Mouse (Mus musculus) liver, embryonic 12.5 days (tissue): ENCODE data around the gene Fahd1. TPM values are rescaled to one million over a fixed set of nuclear protein-coding genes. Genes with fewer than 3 reads are reported as not detected.

Experiments
- ATAC-seq: fragments of 200-750 bp; cut with Nextera tagmentation; 2 replicates; pipeline ENCODE4 v1.8.0; 2017; ENCODE audit warnings: moderate number of reproducible peaks, mild to moderate bottlenecking, moderate library complexity
- H3K27ac ChIP-seq: fragments of 300-500 bp; sonication (generic); 2 replicates; pipeline ENCODE4 v1.5.1; 2016; ENCODE audit warnings: mild to moderate bottlenecking
- H3K27me3 ChIP-seq: fragments of 300-500 bp; sonication (generic); replicated peaks from 2 replicates; pipeline ENCODE4 v1.6.1; 2016; ENCODE audit warnings: mild to moderate bottlenecking, moderate library complexity
- H3K36me3 ChIP-seq: fragments of 300-500 bp; sonication (generic); 2 replicates; pipeline ENCODE4 v1.6.1; 2016; ENCODE audit warnings: mild to moderate bottlenecking, moderate library complexity
- H3K4me1 ChIP-seq: fragments of 300-500 bp; sonication (generic); 2 replicates; pipeline ENCODE4 v1.6.1; 2016
- H3K4me2 ChIP-seq: fragments of 300-500 bp; sonication (generic); 2 replicates; pipeline ENCODE4 v1.6.1; 2016; ENCODE audit warnings: mild to moderate bottlenecking, moderate library complexity
- H3K4me3 ChIP-seq: fragments of 300-500 bp; sonication (generic); 2 replicates; pipeline ENCODE4 v1.5.1; 2016; ENCODE audit warnings: mild to moderate bottlenecking, moderate library complexity
- H3K9ac ChIP-seq: fragments of 300-500 bp; sonication (generic); 2 replicates; pipeline ENCODE4 v1.6.1; 2016; ENCODE audit warnings: mild to moderate bottlenecking, moderate library complexity
- H3K9me3 ChIP-seq: fragments of 300-500 bp; sonication (generic); replicated peaks from 2 replicates; pipeline ENCODE4 v1.6.1; 2016; ENCODE audit warnings: mild to moderate bottlenecking, moderate library complexity
- WGBS: fragments of 180-500 bp; shearing (Covaris S2); methylation state at CpG from one replicate; pipeline ENCODE4 v1.1.7; 2016; ENCODE audit not compliant: insufficient replicate concordance; 5-methylcytosine and 5-hydroxymethylcytosine counted together
- polyA plus RNA-seq: library from polyadenylated mRNA; unstranded; fragments of >200 nt; fragmentation: Nextera tagmentation; extraction: Ambion mirVana; gene quantifications from 2 replicates; pipeline ENCODE4 v1.2.1, GENCODE M21; 2016

Fahd1 gene
- polyA plus RNA-seq, result 34.2 and 34.6 TPM in 2 replicates

DNA sequence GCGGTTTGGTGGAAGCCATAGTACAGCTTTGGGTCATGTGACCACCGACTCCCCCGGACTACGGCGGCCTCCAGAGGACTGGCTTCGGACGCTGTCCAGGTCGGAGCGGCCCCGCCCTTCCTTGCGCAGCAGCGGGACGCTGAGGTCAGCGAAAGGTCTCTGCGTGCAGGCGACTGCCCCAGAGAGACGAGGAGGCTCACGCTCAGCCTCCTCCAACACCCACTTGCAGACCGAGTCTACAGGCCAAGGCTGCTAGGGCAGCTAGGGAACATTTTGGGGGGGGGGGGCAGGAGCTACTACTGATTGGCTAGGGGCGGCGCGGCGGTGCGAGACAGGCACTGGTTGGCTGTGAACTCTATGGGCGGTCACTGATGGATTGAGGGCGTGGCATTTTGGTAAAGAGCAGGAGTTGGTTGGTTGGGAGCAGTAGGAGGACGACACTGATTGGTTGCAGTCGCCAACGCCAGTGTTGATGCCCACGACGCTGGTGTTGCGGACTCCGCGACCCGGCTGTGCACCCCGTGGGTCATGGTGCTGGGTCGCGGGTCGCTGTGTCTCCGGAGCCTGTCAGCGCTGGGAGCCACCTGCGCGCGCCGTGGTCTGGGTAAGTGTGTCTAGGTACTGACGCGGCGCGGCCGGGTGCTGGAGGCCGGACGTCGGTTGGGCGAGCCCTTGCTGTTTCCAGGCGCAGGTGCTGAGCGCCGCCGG is at the start of gene Fahd1:
Fahd1 (minus strand) TSS at position 300 of the 708 bp plus-strand sequence.
- peak; percentile 94 for ATAC-seq
- Histone ChIP-seq H3K27ac (peak within 1 kb of the TSS; percentile 98), H3K4me2 (peak within 1 kb of the TSS; percentile 87), H3K9me3 (no peaks in the 10 kb centered on the region), H3K9ac (peak within 1 kb of the TSS; percentile 90), H3K27me3 (0 out of 2 replicates have a peak, but pooled peaks cover 5% of the 10 kb centered on the region), H3K4me3 (peak within 1 kb of the TSS; percentile 78), H3K36me3 (peaks cover 29% of the 10 kb centered on the region), H3K4me1 (peaks cover 31% of the 10 kb centered on the region)
- under 1% methylated on average over 58 of the region's 58 CpGs for WGBS

DNA sequence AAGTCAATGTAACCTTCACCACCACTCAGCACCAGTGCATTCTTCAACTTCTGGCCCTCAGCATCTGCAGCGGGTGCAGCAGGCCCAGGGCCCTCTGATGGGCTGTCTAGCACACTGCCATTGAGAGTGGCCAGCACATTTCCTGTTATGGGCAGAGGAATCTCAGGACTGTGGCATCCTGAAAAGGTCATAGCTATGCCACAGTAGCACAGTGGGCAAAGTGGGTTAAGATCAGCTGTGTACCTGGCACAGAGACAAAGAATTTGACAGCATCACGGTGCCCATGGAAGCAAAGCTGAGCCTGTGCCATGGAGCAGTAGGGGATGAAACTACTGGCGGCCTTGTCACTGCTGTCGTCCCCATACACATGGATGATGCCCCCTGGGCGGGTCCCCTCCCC is 49.0 kb upstream of the Fahd1 start:
- no peak overlapping the region for H3K4me3 ChIP-seq
- no peaks in the 10 kb centered on the region for H3K27me3 ChIP-seq
- 85% methylated on average over 5 of the region's 5 CpGs for WGBS
- H3K36me3 ChIP-seq, result peaks cover 73% of the 10 kb centered on the region
- H3K4me1 ChIP-seq, result peaks cover 65% of the 10 kb centered on the region
- ATAC-seq, result no peak
- peak overlapping the region; percentile 89 for H3K27ac ChIP-seq
- H3K4me2 ChIP-seq, result no peak overlapping the region
- no peak overlapping the region for H3K9ac ChIP-seq
- H3K9me3 ChIP-seq, result no peaks in the 10 kb centered on the region

DNA sequence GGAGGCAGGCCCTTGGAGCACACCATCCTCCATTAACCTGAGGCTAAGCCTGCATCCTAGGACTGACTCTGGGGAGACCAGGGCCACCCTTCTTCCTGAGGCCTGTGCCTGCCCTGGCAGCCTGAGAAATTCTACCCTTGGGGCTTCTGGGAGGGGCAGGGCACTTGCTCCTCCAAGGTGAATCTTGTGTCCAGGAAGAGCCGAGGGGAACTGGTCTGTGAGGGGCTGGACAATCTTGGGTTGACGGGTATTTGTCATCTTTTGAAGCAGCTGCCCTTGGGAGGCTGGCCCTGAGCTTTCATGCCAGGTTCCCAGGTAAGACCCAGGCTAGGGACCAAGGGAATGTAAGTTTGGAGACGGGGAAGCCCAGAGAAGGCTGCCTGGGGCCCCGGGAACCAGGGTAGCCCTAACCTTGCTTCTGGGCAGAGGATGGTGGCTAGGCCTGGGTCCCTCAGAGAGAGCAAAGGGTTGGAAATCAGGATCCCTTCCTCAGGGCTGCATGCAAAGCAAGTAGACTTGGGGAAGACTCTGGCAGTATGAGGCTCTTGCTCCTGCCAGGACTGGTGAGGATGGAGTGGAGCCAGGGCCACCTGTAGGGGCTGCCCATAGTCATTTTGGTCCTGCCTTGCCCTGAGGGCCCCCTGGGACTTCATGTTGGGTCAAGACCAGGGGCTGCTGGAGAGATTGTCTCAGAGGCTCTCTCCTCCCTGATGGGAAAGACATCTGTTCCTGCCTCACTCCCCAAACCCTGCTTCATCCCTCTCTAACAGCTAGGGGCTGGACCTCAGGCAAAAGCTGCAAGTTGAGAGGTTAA is 48.1 kb upstream of the Fahd1 start:
- peak overlapping the region; percentile 97 for H3K4me2 ChIP-seq
- H3K4me1 ChIP-seq, result peaks cover 65% of the 10 kb centered on the region
- H3K9me3 ChIP-seq, result no peaks in the 10 kb centered on the region
- no peak for ATAC-seq
- H3K27me3 ChIP-seq, result no peaks in the 10 kb centered on the region
- peak overlapping the region; percentile 89 for H3K27ac ChIP-seq
- H3K4me3 ChIP-seq, result peak overlapping the region; percentile 92; the same call in 1 of the 2 replicates
- 73% methylated on average over 4 of the region's 4 CpGs for WGBS
- H3K36me3 ChIP-seq, result peaks cover 71% of the 10 kb centered on the region
- H3K9ac ChIP-seq, result peak overlapping the region; percentile 88

DNA sequence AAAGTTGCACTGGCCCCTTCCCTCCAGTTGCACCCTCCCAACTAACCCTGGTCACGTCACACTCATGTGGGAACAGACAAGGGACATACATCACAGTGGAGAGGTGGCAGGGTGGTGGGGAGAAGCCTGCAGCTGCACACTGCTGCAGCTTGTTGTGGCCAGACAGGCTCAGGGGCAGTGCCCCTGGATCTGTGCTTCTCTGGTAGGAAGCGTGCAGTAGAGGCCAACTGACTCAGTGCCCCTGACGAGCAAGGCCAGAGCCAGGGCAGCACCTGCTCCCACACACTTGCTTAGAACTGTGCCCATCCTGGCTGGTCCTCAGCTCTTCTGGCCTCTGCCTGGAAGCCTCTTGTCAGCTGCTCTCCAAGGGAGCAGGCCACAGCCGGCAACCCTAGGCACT is 47.4 kb upstream of the Fahd1 start:
- H3K27ac ChIP-seq, result peak overlapping the region; percentile 89
- H3K9ac ChIP-seq, result peak overlapping the region; percentile 88

DNA sequence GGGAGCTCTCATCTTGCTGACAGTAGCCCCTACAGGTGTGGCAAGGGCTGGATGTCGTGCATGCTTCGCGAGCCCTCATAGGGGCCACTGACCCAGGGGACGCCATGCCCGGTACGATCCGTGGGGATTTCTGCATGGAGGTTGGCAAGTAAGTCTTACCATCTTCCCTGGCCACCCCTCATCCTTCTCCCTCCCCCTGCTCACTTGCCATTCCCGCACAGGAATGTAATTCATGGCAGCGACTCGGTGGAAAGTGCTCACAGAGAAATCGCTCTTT is 46.8 kb upstream of the Fahd1 start:
- no peaks in the 10 kb centered on the region for H3K27me3 ChIP-seq
- peaks cover 71% of the 10 kb centered on the region for H3K36me3 ChIP-seq
- H3K9me3 ChIP-seq, result no peaks in the 10 kb centered on the region
- ATAC-seq, result no peak
- peak overlapping the region; percentile 97 for H3K4me2 ChIP-seq
- H3K4me3 ChIP-seq, result peak overlapping the region; percentile 92
- H3K9ac ChIP-seq, result peak overlapping the region; percentile 88
- 51% methylated on average over 11 of the region's 11 CpGs for WGBS
- H3K4me1 ChIP-seq, result peaks cover 55% of the 10 kb centered on the region
- H3K27ac ChIP-seq, result peak overlapping the region; percentile 89

More for the DNA sequence above, 47.4 kb upstream of the Fahd1 start:
- WGBS, result 78% methylated on average over 4 of the region's 4 CpGs
- peak overlapping the region; percentile 97 for H3K4me2 ChIP-seq
- peaks cover 71% of the 10 kb centered on the region for H3K36me3 ChIP-seq
- peak overlapping the region; percentile 92 for H3K4me3 ChIP-seq
- H3K4me1 ChIP-seq, result peaks cover 62% of the 10 kb centered on the region
- no peaks in the 10 kb centered on the region for H3K9me3 ChIP-seq
- ATAC-seq, result no peak
- H3K27me3 ChIP-seq, result no peaks in the 10 kb centered on the region

DNA sequence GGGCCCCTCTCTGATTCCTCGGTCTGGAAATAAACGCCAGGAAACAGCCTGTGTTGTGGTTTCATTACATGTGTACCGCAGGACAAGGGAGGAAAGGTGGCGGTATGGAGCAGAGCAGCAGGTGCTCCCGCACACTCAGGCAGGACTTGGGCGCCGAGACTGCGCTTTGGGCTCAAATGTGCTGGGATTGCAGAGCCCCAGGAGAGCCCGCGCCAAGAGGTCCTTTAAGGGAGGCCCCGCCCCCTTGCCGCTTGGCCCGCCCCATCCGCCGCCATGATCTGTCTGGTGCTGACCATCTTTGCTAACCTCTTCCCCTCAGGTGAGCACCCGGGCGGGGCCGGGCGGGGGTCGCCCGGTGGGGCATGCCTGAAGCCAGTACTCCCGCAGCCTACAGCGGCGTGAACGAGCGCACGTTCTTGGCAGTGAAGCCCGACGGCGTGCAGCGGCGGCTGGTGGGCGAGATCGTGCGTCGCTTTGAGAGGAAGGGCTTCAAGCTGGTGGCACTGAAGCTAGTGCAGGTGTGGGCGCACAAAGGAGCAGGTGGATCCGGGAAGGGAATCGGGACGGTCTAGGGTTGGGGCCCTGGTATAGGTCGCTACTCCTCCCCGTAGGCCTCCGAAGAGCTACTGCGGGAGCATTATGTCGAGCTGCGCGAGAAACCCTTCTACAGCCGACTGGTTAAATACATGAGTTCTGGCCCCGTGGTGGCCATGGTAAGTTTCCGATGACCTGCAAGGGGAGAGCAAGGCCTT is 46.3 kb upstream of the Fahd1 start, which contains the start of gene Nme3:
Nme3 (plus strand) TSS at position 260 of the 752 bp plus-strand sequence.
- H3K9me3 ChIP-seq, result no peaks in the 10 kb centered on the region
- H3K27me3 ChIP-seq, result no peaks in the 10 kb centered on the region
- peaks cover 50% of the 10 kb centered on the region for H3K4me1 ChIP-seq
- H3K9ac ChIP-seq, result peak within 1 kb of the TSS; percentile 88
- ATAC-seq, result peak; percentile 80
- H3K27ac ChIP-seq, result peak within 1 kb of the TSS; percentile 89
- 2% methylated on average over 50 of the region's 50 CpGs for WGBS
- peak within 1 kb of the TSS; percentile 92 for H3K4me3 ChIP-seq
- peak within 1 kb of the TSS; percentile 97 for H3K4me2 ChIP-seq
- peaks cover 71% of the 10 kb centered on the region for H3K36me3 ChIP-seq

DNA sequence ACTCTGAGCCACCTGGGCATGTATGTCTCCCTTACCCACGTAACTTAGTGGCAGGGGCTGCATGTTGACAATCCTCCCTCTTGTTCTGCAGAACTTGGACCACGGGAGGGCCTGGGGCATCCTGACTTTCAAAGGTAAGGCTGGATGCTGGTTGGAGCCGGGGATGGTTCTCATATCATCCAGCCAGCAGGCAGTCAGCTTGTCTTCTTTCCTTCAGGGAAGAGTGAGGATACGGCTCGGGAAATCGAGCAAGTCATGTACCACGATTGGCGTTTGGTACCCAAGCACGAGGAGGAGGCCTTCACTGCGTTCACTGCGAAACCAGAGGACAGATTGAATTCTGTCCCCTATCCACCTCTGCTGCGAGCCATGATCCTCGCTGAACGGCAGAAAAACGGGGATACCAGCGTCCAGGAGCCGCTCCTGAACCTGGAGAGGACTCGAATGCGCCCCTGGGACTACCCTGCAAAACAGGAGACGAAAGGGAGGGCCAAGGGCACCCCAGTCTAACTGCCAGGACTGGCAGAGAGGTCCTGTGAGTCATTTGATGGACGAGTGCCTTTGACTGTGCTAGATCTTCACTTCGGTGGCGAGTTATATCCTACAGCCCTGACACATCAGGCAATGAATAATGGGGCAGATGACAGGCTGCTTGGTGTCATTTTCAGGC is 45.5 kb upstream of the Fahd1 start:
- ATAC-seq, result peak; percentile 13
- 8% methylated on average over 23 of the region's 23 CpGs for WGBS
- peaks cover 49% of the 10 kb centered on the region for H3K4me1 ChIP-seq

DNA sequence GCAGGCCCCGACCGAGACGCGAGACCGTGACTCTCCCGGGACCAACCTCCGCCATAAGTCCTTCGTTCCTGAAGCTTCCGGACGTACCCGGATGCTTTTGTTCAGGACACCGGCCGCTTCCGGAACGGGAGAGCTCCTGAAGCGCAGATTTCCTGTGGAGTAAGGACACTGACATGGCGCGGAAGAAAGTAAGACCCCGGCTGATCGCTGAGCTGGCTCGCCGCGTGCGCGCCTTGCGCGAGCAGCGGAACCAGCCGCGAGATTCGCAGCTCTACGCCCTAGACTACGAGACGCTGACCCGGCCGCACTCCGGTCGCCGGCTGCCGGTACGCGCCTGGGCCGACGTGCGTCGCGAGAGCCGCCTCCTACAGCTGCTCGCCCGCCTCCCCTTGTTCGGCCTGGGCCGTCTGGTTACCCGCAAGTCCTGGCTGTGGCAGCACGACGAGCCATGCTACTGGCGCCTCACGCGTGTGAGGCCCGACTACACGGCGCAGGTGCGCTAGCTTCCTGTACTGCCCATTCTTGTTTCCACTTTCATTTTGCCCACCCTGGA is 44.9 kb upstream of the Fahd1 start, which contains the start of the genes Eme2 and Mrps34:
Eme2 (minus strand) TSS at position 93 of the 553 bp plus-strand sequence.
Mrps34 (plus strand) TSS at position 122 of the 553 bp plus-strand sequence.
- Histone ChIP-seq H3K9ac (peak within 1 kb of the TSS; percentile 88), H3K9me3 (no peaks in the 10 kb centered on the region), H3K27ac (peak within 1 kb of the TSS; percentile 89), H3K4me1 (peaks cover 47% of the 10 kb centered on the region), H3K27me3 (no peaks in the 10 kb centered on the region), H3K4me2 (peak within 1 kb of the TSS; percentile 97), H3K4me3 (peak within 1 kb of the TSS; percentile 92), H3K36me3 (peaks cover 71% of the 10 kb centered on the region)
- under 1% methylated on average over 62 of the region's 62 CpGs for WGBS
- peak; percentile 55 for ATAC-seq

More for the DNA sequence above, 45.5 kb upstream of the Fahd1 start:
- H3K4me3 ChIP-seq, result peak overlapping the region; percentile 92
- H3K27me3 ChIP-seq, result no peaks in the 10 kb centered on the region
- H3K27ac ChIP-seq, result peak overlapping the region; percentile 89
- H3K4me2 ChIP-seq, result peak overlapping the region; percentile 97
- peak overlapping the region; percentile 88 for H3K9ac ChIP-seq
- peaks cover 71% of the 10 kb centered on the region for H3K36me3 ChIP-seq
- H3K9me3 ChIP-seq, result no peaks in the 10 kb centered on the region

DNA sequence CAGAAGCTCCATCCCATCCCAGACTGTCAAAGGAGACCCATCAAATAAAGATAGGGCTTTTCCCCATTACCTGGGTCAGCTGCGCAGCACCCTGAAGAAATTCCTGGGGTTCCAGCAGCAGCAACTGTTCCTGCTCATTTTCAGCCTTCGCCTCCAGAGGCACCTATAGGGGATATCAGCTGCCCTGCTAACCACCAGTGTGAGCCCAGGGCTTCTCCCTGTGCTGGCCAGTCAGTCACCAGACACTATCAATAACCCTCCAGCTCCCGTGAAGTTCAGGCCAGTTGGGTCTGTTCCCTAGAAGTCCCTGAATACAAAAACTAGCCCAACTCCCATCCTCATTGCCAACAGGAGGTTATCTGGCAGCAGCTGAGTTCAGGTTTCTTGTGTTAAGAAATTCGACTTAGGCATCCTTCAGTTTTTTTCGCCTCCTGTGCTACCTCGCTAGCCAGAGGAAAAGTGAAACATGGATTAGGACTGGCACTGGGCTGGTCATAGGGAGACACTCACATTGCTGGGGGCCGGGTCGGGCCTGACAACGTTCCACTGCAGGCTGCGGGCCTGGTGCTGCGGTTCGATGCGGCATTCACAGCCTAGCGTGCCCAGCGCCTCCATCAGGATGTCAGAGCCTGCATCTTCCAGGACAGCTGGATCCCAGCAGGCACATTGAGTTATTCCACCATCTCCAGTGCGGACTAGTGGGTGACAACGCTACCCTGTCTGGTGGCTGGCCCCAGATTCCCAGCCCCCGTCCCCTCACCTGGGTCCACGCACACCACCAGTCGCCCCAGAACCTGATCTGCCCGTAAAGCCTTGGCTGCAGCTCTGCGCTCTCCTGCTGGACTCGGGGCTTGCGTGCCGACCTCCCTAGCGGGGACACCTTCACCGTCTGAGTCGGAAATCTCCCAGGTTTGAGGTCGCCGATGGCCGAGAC is 44.2 kb upstream of the Fahd1 start:
- Histone ChIP-seq H3K9me3 (no peaks in the 10 kb centered on the region), H3K27ac (peak overlapping the region; percentile 89), H3K4me2 (peak overlapping the region; percentile 97), H3K4me3 (peak overlapping the region; percentile 92), H3K4me1 (peaks cover 53% of the 10 kb centered on the region), H3K27me3 (no peaks in the 10 kb centered on the region), H3K9ac (peak overlapping the region; percentile 88), H3K36me3 (peaks cover 71% of the 10 kb centered on the region)
- WGBS, result 8% methylated on average over 31 of the region's 31 CpGs
- peak; percentile 17; the same call in 1 of the 2 replicates for ATAC-seq

DNA sequence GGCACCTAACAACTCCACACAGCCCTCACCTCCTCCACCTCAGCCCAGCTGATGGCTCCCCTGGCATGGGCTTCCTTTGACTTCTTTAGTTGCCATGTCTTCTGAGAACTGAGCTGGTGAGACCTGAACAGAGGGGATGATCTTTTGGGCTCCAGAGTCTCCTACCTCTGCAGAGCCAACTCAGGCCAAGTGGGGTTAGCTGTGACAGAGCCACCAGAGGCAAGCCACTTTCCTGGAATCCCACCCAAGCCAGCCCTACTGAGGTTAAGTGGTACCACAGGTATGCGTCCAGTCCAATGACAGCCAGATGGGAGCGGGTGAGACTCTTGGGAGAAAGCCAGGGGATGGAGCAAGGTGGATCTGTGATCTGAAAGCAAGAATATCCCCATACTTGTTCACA is 43.1 kb upstream of the Fahd1 start:
- 89% methylated on average over 2 of the region's 2 CpGs for WGBS
- Histone ChIP-seq H3K4me2 (peak overlapping the region; percentile 97), H3K27me3 (no peaks in the 10 kb centered on the region), H3K27ac (no peak overlapping the region), H3K4me1 (peaks cover 63% of the 10 kb centered on the region), H3K36me3 (peaks cover 71% of the 10 kb centered on the region), H3K9me3 (no peaks in the 10 kb centered on the region), H3K4me3 (peak overlapping the region; percentile 92; the same call in 1 of the 2 replicates), H3K9ac (peak overlapping the region; percentile 88; the same call in 1 of the 2 replicates)
- no peak for ATAC-seq
